Mouse (Mus musculus) neural tube, embryonic 13.5 days (tissue): ENCODE measurements at regions not wholly inside any gene's neighbourhood (a gene's known extent, or its start where the extent isn't known, plus 50 kb on each side); places are given as distances from the start of the nearest gene placed in this dataset.

Source experiments
- ATAC-seq: fragments of 200-750 bp; cut with Nextera tagmentation; 2 replicates; pipeline ENCODE4 v1.8.0; 2017; ENCODE audit warnings: low read depth, mild to moderate bottlenecking, moderate TSS enrichment, moderate library complexity
- H3K27ac ChIP-seq: fragments of 300-500 bp; sonication (generic); replicated peaks from 2 replicates; pipeline ENCODE4 v1.5.1; 2015; ENCODE audit warnings: moderate library complexity, mild to moderate bottlenecking, inconsistent platforms
- H3K27me3 ChIP-seq: fragments of 300-500 bp; sonication (generic); 2 replicates; pipeline ENCODE4 v1.6.1; 2015; ENCODE audit warnings: mild to moderate bottlenecking, inconsistent platforms
- H3K36me3 ChIP-seq: fragments of 300-500 bp; sonication (generic); 2 replicates; pipeline ENCODE4 v1.6.1; 2015; ENCODE audit warnings: mild to moderate bottlenecking, inconsistent platforms
- H3K4me1 ChIP-seq: fragments of 300-500 bp; sonication (generic); replicated peaks from 2 replicates; pipeline ENCODE4 v1.6.1; 2015; ENCODE audit warnings: inconsistent platforms
- H3K4me2 ChIP-seq: fragments of 300-500 bp; sonication (generic); 2 replicates; pipeline ENCODE4 v1.6.1; 2015; ENCODE audit warnings: inconsistent platforms, mild to moderate bottlenecking, moderate library complexity
- H3K4me3 ChIP-seq: fragments of 300-500 bp; sonication (generic); 2 replicates; pipeline ENCODE4 v1.5.1; 2015; ENCODE audit warnings: mild to moderate bottlenecking, inconsistent platforms
- H3K9ac ChIP-seq: fragments of 300-500 bp; sonication (generic); 2 replicates; pipeline ENCODE4 v1.6.1; 2015; ENCODE audit warnings: moderate library complexity, mild to moderate bottlenecking, inconsistent platforms
- H3K9me3 ChIP-seq: fragments of 300-500 bp; sonication (generic); 2 replicates; pipeline ENCODE4 v1.6.1; 2016; ENCODE audit warnings: inconsistent platforms
- WGBS: fragments of 180-500 bp; shearing (Covaris S2); methylation state at CpG from one replicate; pipeline ENCODE4 v1.1.7; 2015; 5-methylcytosine and 5-hydroxymethylcytosine counted together

- 86% methylated on average over 5 of the region's 5 CpGs for WGBS
- H3K36me3 ChIP-seq, result no peaks in the 10 kb centered on the region
- H3K27me3 ChIP-seq, result no peaks in the 10 kb centered on the region
- H3K4me1 ChIP-seq, result no peaks in the 10 kb centered on the region
- no peak for ATAC-seq
- H3K27ac ChIP-seq, result no peak overlapping the region
- no peaks in the 10 kb centered on the region for H3K9me3 ChIP-seq
- H3K4me2 ChIP-seq, result no peak overlapping the region
- no peak overlapping the region for H3K9ac ChIP-seq
- H3K4me3 ChIP-seq, result no peak overlapping the region
Measured at GRCm38 (mm10) chr13:97498981-97499380, 258.1 kb downstream of the Enc1 start.

GRCm38 (mm10) chr13:97497928-97498327, 257.0 kb downstream of the Enc1 start:
- 93% methylated on average over 5 of the region's 5 CpGs for WGBS
- H3K4me3 ChIP-seq, result no peak overlapping the region
- H3K4me1 ChIP-seq, result no peaks in the 10 kb centered on the region
- no peak overlapping the region for H3K9ac ChIP-seq
- no peaks in the 10 kb centered on the region for H3K27me3 ChIP-seq
- no peak overlapping the region for H3K4me2 ChIP-seq
- H3K36me3 ChIP-seq, result no peaks in the 10 kb centered on the region
- H3K27ac ChIP-seq, result no peak overlapping the region
- ATAC-seq, result no peak
- no peaks in the 10 kb centered on the region for H3K9me3 ChIP-seq

GRCm38 (mm10) chr13:97494770-97495169, 253.9 kb downstream of the Enc1 start:
- no peak overlapping the region for H3K27ac ChIP-seq
- no peak overlapping the region for H3K4me2 ChIP-seq
- H3K4me1 ChIP-seq, result peaks cover 8% of the 10 kb centered on the region; the same call in 1 of the 2 replicates
- H3K9ac ChIP-seq, result no peak overlapping the region
- no peak for ATAC-seq
- H3K36me3 ChIP-seq, result no peaks in the 10 kb centered on the region
- WGBS, result 63% methylated on average over 2 of the region's 2 CpGs
- no peaks in the 10 kb centered on the region for H3K27me3 ChIP-seq
- H3K9me3 ChIP-seq, result no peaks in the 10 kb centered on the region
- no peak overlapping the region for H3K4me3 ChIP-seq

GRCm38 (mm10) chr13:97493836-97494235, 252.9 kb downstream of the Enc1 start:
- Histone ChIP-seq H3K9ac (no peak overlapping the region), H3K27me3 (no peaks in the 10 kb centered on the region), H3K27ac (no peak overlapping the region), H3K9me3 (no peaks in the 10 kb centered on the region), H3K4me1 (peaks cover 17% of the 10 kb centered on the region), H3K4me3 (no peak overlapping the region), H3K4me2 (no peak overlapping the region), H3K36me3 (no peaks in the 10 kb centered on the region)
- no peak for ATAC-seq
- 87% methylated on average over 7 of the region's 7 CpGs for WGBS

- peaks cover 24% of the 10 kb centered on the region for H3K4me1 ChIP-seq
- H3K4me3 ChIP-seq, result no peak overlapping the region
- H3K9ac ChIP-seq, result no peak overlapping the region
- no peak overlapping the region for H3K4me2 ChIP-seq
- WGBS, result 68% methylated on average over 17 of the region's 20 CpGs
- no peaks in the 10 kb centered on the region for H3K36me3 ChIP-seq
- no peaks in the 10 kb centered on the region for H3K9me3 ChIP-seq
- ATAC-seq, result no peak; the same call in 1 of the 2 replicates
- H3K27ac ChIP-seq, result no peak overlapping the region
- H3K27me3 ChIP-seq, result no peaks in the 10 kb centered on the region
Measured at GRCm38 (mm10) chr13:97492958-97493735, 252.2 kb downstream of the Enc1 start.

- no peak overlapping the region for H3K4me3 ChIP-seq
- no peak overlapping the region for H3K27ac ChIP-seq
- no peak overlapping the region for H3K4me2 ChIP-seq
- no peak for ATAC-seq
- WGBS, result 95% methylated on average over 19 of the region's 19 CpGs
- H3K27me3 ChIP-seq, result no peaks in the 10 kb centered on the region
- H3K36me3 ChIP-seq, result no peaks in the 10 kb centered on the region
- H3K9ac ChIP-seq, result no peak overlapping the region
- H3K4me1 ChIP-seq, result peaks cover 32% of the 10 kb centered on the region
- no peaks in the 10 kb centered on the region for H3K9me3 ChIP-seq
Measured at GRCm38 (mm10) chr13:97491865-97492847, 251.3 kb downstream of the Enc1 start.

- Histone ChIP-seq H3K9me3 (no peaks in the 10 kb centered on the region), H3K27ac (no peak overlapping the region), H3K9ac (no peak overlapping the region), H3K4me3 (no peak overlapping the region), H3K36me3 (no peaks in the 10 kb centered on the region), H3K4me1 (peaks cover 32% of the 10 kb centered on the region), H3K4me2 (no peak overlapping the region), H3K27me3 (no peaks in the 10 kb centered on the region)
- 75% methylated on average over 7 of the region's 7 CpGs for WGBS
- no peak for ATAC-seq
Measured at GRCm38 (mm10) chr13:97490131-97490530, 249.2 kb downstream of the Enc1 start.

GRCm38 (mm10) chr13:97489721-97490120, 248.8 kb downstream of the Enc1 start:
- WGBS, result 75% methylated on average over 4 of the region's 4 CpGs
- Histone ChIP-seq H3K9me3 (no peaks in the 10 kb centered on the region), H3K4me1 (peaks cover 32% of the 10 kb centered on the region), H3K36me3 (no peaks in the 10 kb centered on the region), H3K4me2 (no peak overlapping the region), H3K27ac (no peak overlapping the region; the same call in 1 of the 2 replicates), H3K27me3 (no peaks in the 10 kb centered on the region), H3K9ac (0 out of 2 replicates have a peak overlapping the region, but pooled peaks have one; percentile 12), H3K4me3 (no peak overlapping the region)
- no peak for ATAC-seq

- Histone ChIP-seq H3K9me3 (no peaks in the 10 kb centered on the region), H3K27ac (no peak overlapping the region; the same call in 1 of the 2 replicates), H3K4me3 (no peak overlapping the region), H3K4me1 (peaks cover 32% of the 10 kb centered on the region), H3K9ac (peak overlapping the region; percentile 12; the same call in 1 of the 2 replicates), H3K36me3 (no peaks in the 10 kb centered on the region), H3K4me2 (no peak overlapping the region), H3K27me3 (no peaks in the 10 kb centered on the region)
- 64% methylated on average over 5 of the region's 5 CpGs for WGBS
- ATAC-seq, result no peak
Measured at GRCm38 (mm10) chr13:97489029-97489428, 248.1 kb downstream of the Enc1 start.

GRCm38 (mm10) chr13:97488518-97488917, 247.6 kb downstream of the Enc1 start:
- no peak for ATAC-seq
- H3K9ac ChIP-seq, result no peak overlapping the region; the same call in 1 of the 2 replicates
- no peak overlapping the region for H3K27ac ChIP-seq
- peaks cover 32% of the 10 kb centered on the region for H3K4me1 ChIP-seq
- 45% methylated on average over 5 of the region's 5 CpGs for WGBS
- H3K36me3 ChIP-seq, result no peaks in the 10 kb centered on the region
- no peaks in the 10 kb centered on the region for H3K9me3 ChIP-seq
- H3K4me3 ChIP-seq, result no peak overlapping the region
- H3K4me2 ChIP-seq, result no peak overlapping the region
- H3K27me3 ChIP-seq, result no peaks in the 10 kb centered on the region

GRCm38 (mm10) chr13:97487746-97488473, 247.0 kb downstream of the Enc1 start:
- no peak for ATAC-seq
- 52% methylated on average over 9 of the region's 9 CpGs for WGBS

More at GRCm38 (mm10) chr13:97487746-97488473, 247.0 kb downstream of the Enc1 start:
- H3K4me3 ChIP-seq, result no peak overlapping the region
- H3K4me2 ChIP-seq, result 0 out of 2 replicates have a peak overlapping the region, but pooled peaks have one; percentile 3
- peaks cover 32% of the 10 kb centered on the region for H3K4me1 ChIP-seq
- H3K9ac ChIP-seq, result no peak overlapping the region
- H3K27me3 ChIP-seq, result no peaks in the 10 kb centered on the region
- no peak overlapping the region for H3K27ac ChIP-seq
- H3K9me3 ChIP-seq, result no peaks in the 10 kb centered on the region
- H3K36me3 ChIP-seq, result no peaks in the 10 kb centered on the region
